Comparison of ENCODE assay signal across 9 mouse cellular contexts in the genomic region with DNA sequence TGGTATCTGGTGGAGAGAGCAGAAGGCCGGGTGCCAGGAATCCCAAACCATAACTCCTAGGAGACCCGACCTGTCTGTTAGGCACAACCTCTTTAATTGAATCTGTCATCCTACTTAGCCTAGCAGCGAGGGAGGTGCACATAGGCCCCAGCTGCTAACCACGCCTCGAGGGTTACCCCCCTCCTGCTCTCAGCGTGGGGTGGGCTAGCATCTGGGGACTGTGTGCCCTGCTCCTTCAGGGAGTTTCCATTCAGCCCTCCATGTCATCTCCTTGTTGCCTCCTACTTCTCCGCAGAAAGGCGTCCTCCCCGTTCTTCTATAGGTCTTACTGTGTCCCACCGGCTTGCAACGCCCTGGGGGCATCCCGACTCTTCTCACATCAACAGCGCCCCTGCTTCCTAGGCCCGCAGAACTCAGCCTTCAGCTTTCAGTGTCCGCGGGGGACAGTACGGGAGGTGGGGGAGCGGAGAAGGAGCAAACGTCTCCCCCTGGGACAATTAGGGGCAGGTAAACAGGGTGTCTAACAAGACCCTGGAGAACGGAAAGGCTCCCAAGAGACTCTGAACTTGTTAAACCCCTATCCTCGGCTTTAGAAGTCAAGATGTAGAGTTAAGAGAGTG. TPM values are rescaled to one million over a fixed set of nuclear protein-coding genes. Genes with fewer than 3 reads are reported as not detected.
A peak's percentile ranks its signal among the peaks of the same experiment; 100 is the strongest.
DNase-seq lines count a peak whose midpoint lies in the region; ATAC-seq and TF ChIP-seq lines count a peak whose summit lies in the region.
"Had no signal": no experiment of that assay in that cellular context is flagged by ENCODE, and none has a peak within 500 bp of the region (broad histone marks: within the 10 kb centered on the region; RNA-seq: fewer than 3 reads in every experiment).

No protein-coding gene starts in this region.

- no peaks in the 10 kb centered on the region for H3K36me3 ChIP-seq in lung, embryonic 16.5 days (ENCODE audit: control insufficient read depth, insufficient read depth, low read length)
- H3K36me3 ChIP-seq in forebrain, postnatal 0 days (ENCODE audit: insufficient read depth), result peaks cover 15% of the 10 kb centered on the region
- H3K36me3 ChIP-seq in liver, embryonic 12.5 days, result no peaks in the 10 kb centered on the region
- no peaks in the 10 kb centered on the region for H3K36me3 ChIP-seq in stomach, embryonic 15.5 days
- H3K36me3 ChIP-seq in thymus, adult 2 months (ENCODE audit: control insufficient read depth, insufficient read depth, low read length), result no peaks in the 10 kb centered on the region

- H3K27ac ChIP-seq in lung, embryonic 16.5 days (ENCODE audit: low read length), result no peak overlapping the region
- H3K27ac ChIP-seq in forebrain, postnatal 0 days (ENCODE audit: low read depth, low read length), result peak overlapping the region; percentile 97
- H3K27ac ChIP-seq in liver, embryonic 12.5 days, result no peak overlapping the region
- no peak overlapping the region for H3K27ac ChIP-seq in stomach, embryonic 15.5 days
- H3K27ac ChIP-seq in thymus, adult 2 months (ENCODE audit: control insufficient read depth, insufficient read depth, low read length), result no peak overlapping the region

- peaks cover 51% of the 10 kb centered on the region for H3K4me1 ChIP-seq in lung, embryonic 16.5 days (replicated peaks; ENCODE audit: control insufficient read depth, insufficient read depth, low read length)
- peaks cover 21% of the 10 kb centered on the region; the same call in 1 of the 2 replicates for H3K4me1 ChIP-seq in lung, adult 2 months (ENCODE audit: control insufficient read depth, insufficient read depth, low read length)
- peaks cover 13% of the 10 kb centered on the region for H3K4me1 ChIP-seq in forebrain, postnatal 0 days (ENCODE audit: insufficient read depth)
- H3K4me1 ChIP-seq in liver, embryonic 12.5 days, result peaks cover 53% of the 10 kb centered on the region
- H3K4me1 ChIP-seq in stomach, embryonic 15.5 days, result peaks cover 68% of the 10 kb centered on the region
- H3K4me1 ChIP-seq in thymus, adult 2 months (replicated peaks; ENCODE audit: control insufficient read depth, insufficient read depth, low read length), result peaks cover 47% of the 10 kb centered on the region

- WGBS in lung, embryonic 16.5 days, result 19% methylated on average over 21 of the region's 21 CpGs
- 33% methylated on average over 21 of the region's 21 CpGs for WGBS in lung, adult 2 months
- 10% methylated on average over 21 of the region's 21 CpGs for WGBS in forebrain, postnatal 0 days
- 15% methylated on average over 21 of the region's 21 CpGs for WGBS in liver, embryonic 12.5 days (ENCODE audit: insufficient replicate concordance)
- 19% methylated on average over 21 of the region's 21 CpGs for WGBS in stomach, embryonic 15.5 days
- WGBS in thymus, adult 2 months, result 28% methylated on average over 21 of the region's 21 CpGs

- TF ChIP-seq POLR2A in lung, adult 2 months (IDR thresholded peaks at IDR 0.05; ENCODE audit: borderline replicate concordance, extremely low read depth, low read depth, low read length), result no peak
- no peak for TF ChIP-seq POLR2A in thymus, adult 2 months (IDR thresholded peaks at IDR 0.05; ENCODE audit: control insufficient read depth, extremely low read depth, insufficient read depth, low read length, poor library complexity)

- no peak for ATAC-seq in lung, embryonic 16.5 days (ENCODE audit: low read depth)
- no peak for ATAC-seq in forebrain, postnatal 0 days
- ATAC-seq in liver, embryonic 12.5 days, result no peak
- ATAC-seq in stomach, embryonic 15.5 days (ENCODE audit: insufficient read depth, low FRiP score, low read depth), result no peak

- no peak for TF ChIP-seq CTCF in lung, adult 2 months (IDR thresholded peaks at IDR 0.05; ENCODE audit: insufficient read depth, low read length)
- no peak for TF ChIP-seq CTCF in forebrain, postnatal 0 days (IDR thresholded peaks at IDR 0.05; ENCODE audit: low read depth)
- no peak for TF ChIP-seq CTCF in thymus, adult 2 months (IDR thresholded peaks at IDR 0.05; ENCODE audit: borderline replicate concordance, control insufficient read depth, extremely low read depth, insufficient read depth, low read length, poor library complexity)

- no peaks in the 10 kb centered on the region for H3K9me3 ChIP-seq in lung, embryonic 16.5 days (ENCODE audit: control insufficient read depth, low read length)
- no peaks in the 10 kb centered on the region for H3K9me3 ChIP-seq in forebrain, postnatal 0 days (ENCODE audit: low read length)
- H3K9me3 ChIP-seq in liver, embryonic 12.5 days (replicated peaks), result no peaks in the 10 kb centered on the region
- H3K9me3 ChIP-seq in stomach, embryonic 15.5 days, result no peaks in the 10 kb centered on the region

- peak overlapping the region; percentile 92 for H3K4me2 ChIP-seq in lung, embryonic 16.5 days (ENCODE audit: low read depth, low read length)
- H3K4me2 ChIP-seq in forebrain, postnatal 0 days (ENCODE audit: low read depth), result peak overlapping the region; percentile 77
- peak overlapping the region; percentile 62 for H3K4me2 ChIP-seq in liver, embryonic 12.5 days
- H3K4me2 ChIP-seq in stomach, embryonic 15.5 days, result peak overlapping the region; percentile 98

- H3K27me3 ChIP-seq in lung, embryonic 16.5 days (ENCODE audit: control insufficient read depth, insufficient read depth, low read depth, low read length), result peaks cover 39% of the 10 kb centered on the region
- H3K27me3 ChIP-seq in forebrain, postnatal 0 days (ENCODE audit: insufficient read depth, low read length), result no peaks in the 10 kb centered on the region
- H3K27me3 ChIP-seq in liver, embryonic 12.5 days (replicated peaks), result peaks cover 97% of the 10 kb centered on the region
- H3K27me3 ChIP-seq in stomach, embryonic 15.5 days (replicated peaks), result peaks cover 35% of the 10 kb centered on the region
- H3K27me3 ChIP-seq in thymus, adult 2 months (ENCODE audit: control insufficient read depth, insufficient read depth, low read length), result peaks cover 54% of the 10 kb centered on the region

- no peak for DNase-seq in lung, adult 2 months
- no peak for DNase-seq in forebrain, postnatal 0 days
- no peak for DNase-seq in natural killer cell, adult 2 months (ENCODE audit: low spot score in 2 of 2)
- no peak for DNase-seq in thymus, adult 2 months
- DNase-seq in right cerebral cortex, adult 2 months (ENCODE audit: low spot score in 2 of 2), result no peak

- H3K4me3 ChIP-seq in lung, embryonic 16.5 days (ENCODE audit: low read length), result peak overlapping the region; percentile 51
- no peak overlapping the region for H3K4me3 ChIP-seq in lung, adult 2 months (replicated peaks; ENCODE audit: extremely low read depth, low read depth, low read length)
- H3K4me3 ChIP-seq in forebrain, postnatal 0 days (ENCODE audit: low read depth, low read length), result peak overlapping the region; percentile 68
- peak overlapping the region; percentile 42; the same call in 1 of the 2 replicates for H3K4me3 ChIP-seq in liver, embryonic 12.5 days
- peak overlapping the region; percentile 59 for H3K4me3 ChIP-seq in stomach, embryonic 15.5 days (replicated peaks)
- H3K4me3 ChIP-seq in thymus, adult 2 months (ENCODE audit: control insufficient read depth, insufficient read depth, low read length), result no peak overlapping the region
- H3K4me3 ChIP-seq: myocyte had no signal

- no peak overlapping the region for H3K9ac ChIP-seq in lung, embryonic 16.5 days (ENCODE audit: low read length)
- peak overlapping the region; percentile 90 for H3K9ac ChIP-seq in forebrain, postnatal 0 days
- H3K9ac ChIP-seq in liver, embryonic 12.5 days, result no peak overlapping the region
- H3K9ac ChIP-seq in stomach, embryonic 15.5 days, result no peak overlapping the region

RNA-seq across cellular contexts. Expression of a gene that starts 3.7 kb away (rescaled TPM):
- 7.1 and 7.5 TPM in 2 replicates for polyA plus RNA-seq in lung, embryonic 16.5 days (2015; fragmentation: Nextera tagmentation; extraction: Ambion mirVana)
- polyA plus RNA-seq in lung, adult 2 months (2012; rRNA removed), result 4.1 and 20.3 TPM in 2 replicates
- total RNA-seq in forebrain, postnatal 0 days (2014; rRNA removed), result 76.7 and 80.7 TPM in 2 replicates
- polyA plus RNA-seq in forebrain, postnatal 0 days (2015; fragmentation: Nextera tagmentation; extraction: Ambion mirVana), result 68.9 and 73.8 TPM in 2 replicates
- polyA plus RNA-seq in liver, embryonic 12.5 days (2016; fragmentation: Nextera tagmentation; extraction: Ambion mirVana), result 0.65 and 1.0 TPM in 2 replicates
- polyA plus RNA-seq in stomach, embryonic 15.5 days (2015; fragmentation: Nextera tagmentation; extraction: Ambion mirVana), result 9.5 and 9.6 TPM in 2 replicates
- 3.7 and 4.2 TPM in 2 replicates for polyA plus RNA-seq in thymus, adult 2 months (2012; rRNA removed)

RNA-seq across cellular contexts. Expression of a gene that starts 18.7 kb away (rescaled TPM):
- polyA plus RNA-seq in lung, embryonic 16.5 days (2015; fragmentation: Nextera tagmentation; extraction: Ambion mirVana), result 19.8 and 24.7 TPM in 2 replicates
- 7.3 and 9.3 TPM in 2 replicates for polyA plus RNA-seq in lung, adult 2 months (2012; rRNA removed)
- total RNA-seq in forebrain, postnatal 0 days (2014; rRNA removed), result 8.4 and 11.1 TPM in 2 replicates
- 7.8 and 8.1 TPM in 2 replicates for polyA plus RNA-seq in forebrain, postnatal 0 days (2015; fragmentation: Nextera tagmentation; extraction: Ambion mirVana)
- 2.1 and 2.3 TPM in 2 replicates for polyA plus RNA-seq in liver, embryonic 12.5 days (2016; fragmentation: Nextera tagmentation; extraction: Ambion mirVana)
- 17.9 and 19.4 TPM in 2 replicates for polyA plus RNA-seq in stomach, embryonic 15.5 days (2015; fragmentation: Nextera tagmentation; extraction: Ambion mirVana)
- 12.5 TPM in 2 replicates for polyA plus RNA-seq in thymus, adult 2 months (2012; rRNA removed)

RNA-seq across cellular contexts. Expression of a gene that starts 30.7 kb away (rescaled TPM):
- 75.1 and 76.0 TPM in 2 replicates for polyA plus RNA-seq in lung, embryonic 16.5 days (2015; fragmentation: Nextera tagmentation; extraction: Ambion mirVana)
- 190 and 225 TPM in 2 replicates for polyA plus RNA-seq in lung, adult 2 months (2012; rRNA removed)
- total RNA-seq in forebrain, postnatal 0 days (2014; rRNA removed), result 47.9 and 53.3 TPM in 2 replicates
- polyA plus RNA-seq in forebrain, postnatal 0 days (2015; fragmentation: Nextera tagmentation; extraction: Ambion mirVana), result 50.1 and 56.4 TPM in 2 replicates
- polyA plus RNA-seq in liver, embryonic 12.5 days (2016; fragmentation: Nextera tagmentation; extraction: Ambion mirVana), result 14.1 and 14.5 TPM in 2 replicates
- 44.7 and 53.2 TPM in 2 replicates for polyA plus RNA-seq in stomach, embryonic 15.5 days (2015; fragmentation: Nextera tagmentation; extraction: Ambion mirVana)
- polyA plus RNA-seq in thymus, adult 2 months (2012; rRNA removed), result 38.7 and 49.6 TPM in 2 replicates

RNA-seq across cellular contexts. Expression of a gene that starts 38.1 kb away (rescaled TPM):
- polyA plus RNA-seq in lung, embryonic 16.5 days (2015; fragmentation: Nextera tagmentation; extraction: Ambion mirVana), result 97.2 and 104 TPM in 2 replicates
- polyA plus RNA-seq in lung, adult 2 months (2012; rRNA removed), result 132 and 134 TPM in 2 replicates
- 5.5 and 8.4 TPM in 2 replicates for total RNA-seq in forebrain, postnatal 0 days (2014; rRNA removed)
- 10.8 and 11.1 TPM in 2 replicates for polyA plus RNA-seq in forebrain, postnatal 0 days (2015; fragmentation: Nextera tagmentation; extraction: Ambion mirVana)
- polyA plus RNA-seq in liver, embryonic 12.5 days (2016; fragmentation: Nextera tagmentation; extraction: Ambion mirVana), result 5.2 and 5.3 TPM in 2 replicates
- 41.4 and 46.1 TPM in 2 replicates for polyA plus RNA-seq in stomach, embryonic 15.5 days (2015; fragmentation: Nextera tagmentation; extraction: Ambion mirVana)
- polyA plus RNA-seq in thymus, adult 2 months (2012; rRNA removed), result 6.3 and 9.7 TPM in 2 replicates

RNA-seq across cellular contexts. Expression of a gene that starts 42.7 kb away (rescaled TPM):
- polyA plus RNA-seq in lung, embryonic 16.5 days (2015; fragmentation: Nextera tagmentation; extraction: Ambion mirVana), result 0.06 TPM in 1 of 2 replicates, not detected in the other
- 0.28 and 0.31 TPM in 2 replicates for polyA plus RNA-seq in lung, adult 2 months (2012; rRNA removed)
- total RNA-seq in forebrain, postnatal 0 days (2014; rRNA removed), result 0.19 and 0.46 TPM in 2 replicates
- 0.43 and 0.56 TPM in 2 replicates for polyA plus RNA-seq in forebrain, postnatal 0 days (2015; fragmentation: Nextera tagmentation; extraction: Ambion mirVana)
- 0.05 and 0.06 TPM in 2 replicates for polyA plus RNA-seq in liver, embryonic 12.5 days (2016; fragmentation: Nextera tagmentation; extraction: Ambion mirVana)
- polyA plus RNA-seq in stomach, embryonic 15.5 days (2015; fragmentation: Nextera tagmentation; extraction: Ambion mirVana), result 0.30 and 0.67 TPM in 2 replicates
- 0.36 and 0.50 TPM in 2 replicates for polyA plus RNA-seq in thymus, adult 2 months (2012; rRNA removed)

Comparison
In these comparisons a context has a peak if more than half of its experiments do, and no peak if none do; other contexts are left out.
1. H3K4me3 ChIP-seq: peak in lung, embryonic 16.5 days (single experiment), forebrain, postnatal 0 days (single experiment), liver, embryonic 12.5 days (single experiment) and stomach, embryonic 15.5 days (single experiment); none in lung, adult 2 months (single experiment) and thymus, adult 2 months (single experiment).
2. Peak in every context shown above with its lines, with median percentiles within 50 percentile points of each other: H3K4me2 ChIP-seq.